Mouse (Mus musculus): ENCODE data around the gene Mkln1. TPM values are rescaled to one million over a fixed set of nuclear protein-coding genes. Genes with fewer than 3 reads are reported as not detected.

Gene Mkln1
- 106 and 113 TPM in 2 replicates for polyA plus RNA-seq (2021; fragmentation: Nextera tagmentation)
- long read RNA-seq, experiment 1, full-length matches to known transcripts, result 46 of 76 reads
- long read RNA-seq, experiment 1, partial matches to known transcripts, result 11 of 76 reads
- long read RNA-seq, experiment 1, other reads (novel, unspliced or antisense), result 19 of 76 reads
- long read RNA-seq, experiment 2, full-length matches to known transcripts, result 232 of 299 reads
- long read RNA-seq, experiment 2, partial matches to known transcripts, result 12 of 299 reads
- long read RNA-seq, experiment 2, other reads (novel, unspliced or antisense), result 55 of 299 reads

GRCm38 (mm10) chr6:31398431-31399205 lies at the start of gene Mkln1:
Gene Mkln1 (plus strand): TSS chr6:31398735.

GRCm38 (mm10) chr6:31563235-31564181 lies 165.0 kb downstream of the Mkln1 start, which contains the start of gene Podxl:
Gene Podxl (minus strand): TSS chr6:31563981.

Other genes with a start within 250 kb of the Mkln1 start
- 2.2 and 3.4 TPM in 2 replicates for gene Podxl, start 165.2 kb downstream of the Mkln1 start, polyA plus RNA-seq (2021; fragmentation: Nextera tagmentation)

Data from layer of hippocampus, adult 6 months (tissue).